18 mouse cellular contexts compared by ENCODE assay signal in genomic region chr7:93463377-93463776, GRCm38 (mm10).
DNase-seq lines count a peak whose midpoint lies in the region; ATAC-seq and TF ChIP-seq lines count a peak whose summit lies in the region.
"Had no signal": no experiment of that assay in that cellular context is flagged by ENCODE, and none has a peak within 500 bp of the region (broad histone marks: within the 10 kb centered on the region; RNA-seq: fewer than 3 reads in every experiment).

No protein-coding gene starts in this region.

- DNase-seq in hindbrain, embryonic 14.5 days (ENCODE audit: low spot score), result peak; percentile 30
- DNase-seq in left cerebral cortex, adult 2 months (ENCODE audit: extremely low spot score in 1 of 2, low spot score in 2 of 2), result no peak
- DNase-seq in left cerebral cortex, postnatal 10 days (ENCODE audit: extremely low spot score in 1 of 2, low spot score in 2 of 2), result no peak
- DNase-seq in NIH3T3 (ENCODE audit: low read depth), result peak; percentile 54
- DNase-seq in brain, embryonic 14.5 days (ENCODE audit: low read depth), result peak; percentile 20
- DNase-seq in T-cell, adult 2 months (ENCODE audit: low spot score), result no peak
- DNase-seq: adrenal gland, postnatal 14 days; cerebellum, adult 11 months; cerebellum, adult 8-10 months; cerebellum, postnatal 14 days; gastrocnemius, adult 2 months; gastrocnemius, postnatal 25 days had no signal

- H3K4me2 ChIP-seq in hindbrain, embryonic 14.5 days (replicated peaks), result no peak overlapping the region
- no peak overlapping the region for H3K4me2 ChIP-seq in hindbrain, embryonic 13.5 days
- H3K4me2 ChIP-seq: embryonic facial prominence, embryonic 13.5 days; forebrain, embryonic 13.5 days; heart, embryonic 12.5 days; intestine, embryonic 15.5 days had no signal

- H3K4me1 ChIP-seq in hindbrain, embryonic 14.5 days (replicated peaks; ENCODE audit: control insufficient read depth, insufficient read depth, low read length), result no peaks in the 10 kb centered on the region
- H3K4me1 ChIP-seq in hindbrain, embryonic 13.5 days (replicated peaks), result no peaks in the 10 kb centered on the region
- H3K4me1 ChIP-seq: embryonic facial prominence, embryonic 13.5 days; forebrain, embryonic 13.5 days; heart, embryonic 12.5 days; hindbrain, embryonic 10.5 days; intestine, embryonic 15.5 days had no signal

- intact Hi-C loops in left cerebral cortex, adult 2 months (cut with DNase I), result loop anchor here (1.0 kb wide), 1 partner anchor 579 kb away; no protein-coding TSS in a partner anchor
- intact Hi-C loops in left cerebral cortex, postnatal 10 days (cut with DNase I), result no loop called here

- no peaks in the 10 kb centered on the region for H3K36me3 ChIP-seq in hindbrain, embryonic 14.5 days (replicated peaks; ENCODE audit: control insufficient read depth, insufficient read depth)
- H3K36me3 ChIP-seq in hindbrain, embryonic 13.5 days, result no peaks in the 10 kb centered on the region
- H3K36me3 ChIP-seq: embryonic facial prominence, embryonic 13.5 days; heart, embryonic 12.5 days; hindbrain, embryonic 10.5 days; intestine, embryonic 15.5 days had no signal

- no peak for TF ChIP-seq POLR2A in brain, embryonic 14.5 days (IDR thresholded peaks at IDR 0.05; ENCODE audit: borderline replicate concordance, extremely low read depth, insufficient read depth, insufficient read length, poor library complexity, severe bottlenecking)

- TF ChIP-seq CTCF in left cerebral cortex, adult 2 months (IDR thresholded peaks at IDR 0.05), result peak; percentile 40
- no peak for TF ChIP-seq CTCF in brain, embryonic 14.5 days (IDR thresholded peaks at IDR 0.05; ENCODE audit: borderline replicate concordance, extremely low read depth, insufficient read depth, insufficient read length)

- no peaks in the 10 kb centered on the region for H3K9me3 ChIP-seq in hindbrain, embryonic 14.5 days (ENCODE audit: control insufficient read depth, low read length)
- H3K9me3 ChIP-seq in hindbrain, embryonic 13.5 days, result no peaks in the 10 kb centered on the region
- H3K9me3 ChIP-seq: embryonic facial prominence, embryonic 13.5 days; forebrain, embryonic 13.5 days; heart, embryonic 12.5 days; hindbrain, embryonic 10.5 days; intestine, embryonic 15.5 days had no signal

- H3K27ac ChIP-seq in hindbrain, embryonic 14.5 days, result no peak overlapping the region
- no peak overlapping the region for H3K27ac ChIP-seq in hindbrain, embryonic 13.5 days
- no peak overlapping the region for H3K27ac ChIP-seq in left cerebral cortex, adult 2 months
- H3K27ac ChIP-seq: embryonic facial prominence, embryonic 13.5 days; forebrain, embryonic 13.5 days; gastrocnemius, adult 2 months; hindbrain, embryonic 10.5 days; intestine, embryonic 15.5 days had no signal

- H3K9ac ChIP-seq in hindbrain, embryonic 14.5 days, result no peak overlapping the region
- no peak overlapping the region for H3K9ac ChIP-seq in hindbrain, embryonic 13.5 days
- H3K9ac ChIP-seq: embryonic facial prominence, embryonic 13.5 days; forebrain, embryonic 13.5 days; heart, embryonic 12.5 days; intestine, embryonic 15.5 days had no signal

- H3K27me3 ChIP-seq in hindbrain, embryonic 14.5 days (ENCODE audit: control insufficient read depth, insufficient read depth, low read length), result no peaks in the 10 kb centered on the region
- H3K27me3 ChIP-seq in hindbrain, embryonic 13.5 days, result no peaks in the 10 kb centered on the region
- H3K27me3 ChIP-seq: embryonic facial prominence, embryonic 13.5 days; forebrain, embryonic 13.5 days; heart, embryonic 12.5 days; intestine, embryonic 15.5 days had no signal

- no peak overlapping the region for H3K4me3 ChIP-seq in hindbrain, embryonic 14.5 days (replicated peaks; ENCODE audit: low read length)
- no peak overlapping the region for H3K4me3 ChIP-seq in hindbrain, embryonic 13.5 days
- H3K4me3 ChIP-seq in left cerebral cortex, adult 2 months, result no peak overlapping the region
- H3K4me3 ChIP-seq: embryonic facial prominence, embryonic 13.5 days; forebrain, embryonic 13.5 days; gastrocnemius, adult 2 months; heart, embryonic 12.5 days; hindbrain, embryonic 10.5 days; intestine, embryonic 15.5 days had no signal

- ATAC-seq in hindbrain, embryonic 14.5 days (ENCODE audit: low FRiP score), result no peak
- no peak for ATAC-seq in hindbrain, embryonic 13.5 days (ENCODE audit: low FRiP score)
- ATAC-seq: forebrain, embryonic 13.5 days; intestine, embryonic 15.5 days had no signal

Comparison
In these comparisons a context has a peak if more than half of its experiments do, and no peak if none do; other contexts are left out.
1. DNase-seq: peak in hindbrain, embryonic 14.5 days (single experiment), NIH3T3 (single experiment) and brain, embryonic 14.5 days (single experiment); none in left cerebral cortex, adult 2 months (0 of 2), left cerebral cortex, postnatal 10 days (0 of 2) and T-cell, adult 2 months (single experiment).